Mouse (Mus musculus) kidney, postnatal 4 days (tissue): Measurements from ENCODE around the gene Olfr31.

Source experiments
- DNase-seq, 2 experiments: peaks; one replicate each; pipeline ENCODE4 v3.0.0; 2021; ENCODE audit warnings: mixed read lengths in 2 of 2

The Olfr31 gene

DNA sequence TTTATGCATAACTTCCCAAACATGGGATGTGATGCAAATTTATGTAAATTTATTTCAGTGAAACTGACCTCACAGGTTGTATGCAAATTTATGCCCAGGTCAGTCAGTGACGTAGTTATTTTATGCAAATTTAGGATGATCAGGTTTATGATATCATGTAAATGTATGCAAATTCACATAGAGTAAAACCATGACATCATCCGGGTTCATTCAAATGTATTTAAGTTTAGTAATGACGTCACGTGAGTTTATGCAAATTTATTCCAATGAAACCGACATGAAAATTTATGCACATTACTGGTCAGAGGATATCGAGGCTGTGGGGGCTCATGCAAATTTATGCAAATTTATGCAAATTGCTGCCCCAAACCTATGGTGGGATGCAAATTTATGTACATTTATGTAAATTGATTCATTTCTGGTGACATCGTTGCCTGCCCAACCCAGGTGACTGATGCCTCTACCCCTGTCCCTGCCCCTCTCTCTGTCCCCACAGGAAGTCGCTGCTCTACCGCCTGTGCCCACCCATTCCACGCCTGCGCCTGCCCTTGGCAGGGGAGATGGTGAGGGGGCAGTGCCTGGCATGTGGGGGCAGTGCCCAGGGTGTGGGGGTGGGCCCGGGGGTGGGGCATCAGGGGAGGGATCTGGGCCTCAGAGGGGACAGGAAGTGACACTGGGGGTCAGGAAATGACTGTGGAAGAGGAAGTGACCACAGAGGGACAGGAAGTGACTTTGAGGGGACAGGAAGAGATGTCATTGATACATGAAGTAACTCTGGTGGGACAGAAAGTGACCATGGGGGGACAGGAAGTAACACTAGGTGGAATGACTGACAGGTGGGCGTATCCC is 32.1 kb downstream of the Olfr31 start:
- no peak for DNase-seq

DNA sequence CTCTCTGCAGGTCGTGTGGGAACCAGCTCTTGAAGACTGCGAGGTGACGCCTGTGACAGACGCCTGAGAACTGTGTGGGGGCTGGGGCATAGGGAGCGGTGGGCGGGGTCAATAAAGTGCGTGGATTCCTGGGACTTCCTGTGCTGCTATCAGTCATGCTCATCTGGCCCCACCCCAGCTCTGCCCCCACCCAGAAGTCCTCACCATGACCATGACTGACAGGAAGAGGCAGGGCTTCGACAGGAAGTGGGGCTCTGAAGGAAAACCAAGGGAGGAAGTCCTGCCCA is 32.7 kb downstream of the Olfr31 start:
- DNase-seq, result no peak
